Mouse (Mus musculus) erythroblast, adult 5-6 weeks (primary cell): Measurements from ENCODE around the gene Gm13697. TPM values are rescaled to one million over a fixed set of nuclear protein-coding genes. Genes with fewer than 3 reads are reported as not detected.

Experiments used
- ATAC-seq: replicated peaks from 2 replicates; pipeline ENCODE4 v1.8.0; 2016; ENCODE audit warnings: moderate number of reproducible peaks, mild to moderate bottlenecking, moderate TSS enrichment, inconsistent platforms; ENCODE audit not compliant: poor library complexity, low FRiP score, severe bottlenecking
- total RNA-seq, 2 experiments: library from RNA; stranded (forward) in 1 of 2; stranded (reverse) in 1 of 2; fragments of 150-400 nt in 1 of 2; fragments of 200-764, 138-1000 nt in 1 of 2; gene quantifications; 2 replicates each; pipeline versions ENCODE4 v1.2.3 to v1.2.4; 2015 to 2017; ENCODE audit warnings: low replicate concordance in 2 of 2

Gm13697 gene
- total RNA-seq, 2 experiments from 2014 or later: not detected

DNA sequence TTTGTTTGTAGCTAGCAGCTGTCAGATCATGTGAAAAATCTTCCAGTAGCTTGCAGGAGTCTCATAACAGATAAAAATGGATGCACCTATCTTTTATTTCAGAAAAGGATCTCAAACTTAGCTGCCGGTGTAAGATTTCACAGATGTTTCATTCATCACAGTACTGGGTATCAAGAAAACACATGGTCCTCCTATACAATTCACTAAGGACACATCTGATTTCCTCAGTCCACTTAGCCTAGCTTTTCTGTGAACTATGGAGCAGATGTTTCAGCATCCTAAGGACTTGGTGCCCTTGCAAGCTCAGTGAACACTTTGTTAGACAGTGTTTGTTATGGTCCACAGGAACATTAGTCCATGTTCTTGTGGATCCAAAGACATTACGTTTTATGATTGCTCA, 38.8 kb downstream of the Gm13697 start:
- no peak for ATAC-seq

DNA sequence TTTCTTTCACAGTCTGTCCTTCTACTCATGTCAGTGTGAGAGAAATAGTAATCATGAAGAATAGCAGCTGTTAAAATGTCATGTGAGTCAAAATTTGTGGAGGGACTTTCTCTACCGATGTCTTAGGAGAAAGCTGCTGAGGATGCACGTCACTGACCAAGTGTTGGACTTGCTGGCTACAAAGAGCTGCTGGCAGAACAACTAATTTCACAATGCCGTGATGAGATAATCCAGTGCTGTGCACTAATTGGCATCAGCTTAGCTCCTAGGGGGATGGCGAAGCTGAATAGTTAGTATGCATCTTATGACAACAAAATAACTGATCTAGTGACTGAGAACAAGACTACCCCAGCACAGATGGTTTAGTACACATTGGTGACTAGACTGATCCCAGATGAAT, 40.7 kb downstream of the Gm13697 start:
- ATAC-seq: no peak

DNA sequence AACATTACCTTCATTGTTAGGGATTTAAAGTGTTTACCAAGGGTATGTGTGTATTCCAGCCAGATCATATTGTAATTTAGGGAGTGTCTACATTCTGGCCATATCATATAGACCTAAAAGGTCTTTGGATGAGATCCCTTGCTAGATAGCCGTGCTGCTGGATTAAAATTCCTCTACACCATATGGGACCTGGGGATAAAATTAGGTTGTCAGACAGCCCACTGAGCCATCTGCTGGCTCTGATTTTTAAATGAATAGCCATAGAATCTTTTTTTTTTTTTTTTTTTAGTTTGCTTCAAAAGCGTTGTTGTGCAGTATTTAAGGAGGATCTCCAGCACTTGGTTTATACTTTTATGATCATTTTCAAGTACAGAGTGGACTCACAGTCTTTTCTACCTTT, 48.0 kb downstream of the Gm13697 start:
- ATAC-seq: no peak

DNA sequence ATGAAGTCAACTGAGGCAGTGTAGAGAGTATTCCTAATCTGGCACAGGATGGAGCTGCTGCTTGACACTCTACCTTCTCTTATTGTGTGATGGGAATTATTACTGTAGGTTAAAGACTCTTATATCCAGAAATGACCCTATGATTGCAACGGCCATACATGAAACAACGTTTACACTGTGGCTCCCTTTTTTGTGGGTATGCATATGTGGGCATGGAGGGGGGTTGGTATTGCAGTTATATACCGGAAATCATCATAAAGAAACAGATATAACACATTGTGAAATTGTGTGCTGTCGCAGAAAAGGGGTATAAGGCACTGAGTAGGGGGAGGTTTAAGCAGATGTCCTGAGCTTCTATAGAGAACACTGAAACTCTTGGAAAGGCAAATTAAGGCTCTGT, 51.5 kb downstream of the Gm13697 start:
- no peak for ATAC-seq

Other genes starting within 250 kb of the Gm13697 start
- not detected in 2 replicates for gene Fam171b, start 172.1 kb upstream of the Gm13697 start, total RNA-seq (2015; ENCODE audit: low replicate concordance)
- not detected in 2 replicates for gene Fam171b, start 172.1 kb upstream of the Gm13697 start, total RNA-seq (2017; ENCODE audit: low replicate concordance)
- not detected in 2 replicates for gene Zswim2, start 43.5 kb upstream of the Gm13697 start, total RNA-seq (2015; ENCODE audit: low replicate concordance)
- gene Zswim2, start 43.5 kb upstream of the Gm13697 start, total RNA-seq (2017; ENCODE audit: low replicate concordance): not detected in 2 replicates
- gene Gm13698, start 29.1 kb upstream of the Gm13697 start, total RNA-seq (2015; ENCODE audit: low replicate concordance): not detected in 2 replicates
- 0.42 TPM in 1 of 2 replicates, not detected in the other for gene Gm13698, start 29.1 kb upstream of the Gm13697 start, total RNA-seq (2017; ENCODE audit: low replicate concordance)
- not detected in 2 replicates for gene Gm13693, start 23.2 kb upstream of the Gm13697 start, total RNA-seq (2015; ENCODE audit: low replicate concordance)
- 0.42 TPM in 1 of 2 replicates, not detected in the other for gene Gm13693, start 23.2 kb upstream of the Gm13697 start, total RNA-seq (2017; ENCODE audit: low replicate concordance)
- not detected in 2 replicates for gene Gm13695, start 17.4 kb upstream of the Gm13697 start, total RNA-seq (2015; ENCODE audit: low replicate concordance)
- gene Gm13695, start 17.4 kb upstream of the Gm13697 start, total RNA-seq (2017; ENCODE audit: low replicate concordance): 0.42 TPM in 1 of 2 replicates, not detected in the other
- gene Gm13696, start 11.6 kb upstream of the Gm13697 start, total RNA-seq (2015; ENCODE audit: low replicate concordance): not detected in 2 replicates
- 0.42 TPM in 1 of 2 replicates, not detected in the other for gene Gm13696, start 11.6 kb upstream of the Gm13697 start, total RNA-seq (2017; ENCODE audit: low replicate concordance)
- gene Gm13694, start 5.8 kb upstream of the Gm13697 start, total RNA-seq (2015; ENCODE audit: low replicate concordance): not detected in 2 replicates
- 0.42 TPM in 1 of 2 replicates, not detected in the other for gene Gm13694, start 5.8 kb upstream of the Gm13697 start, total RNA-seq (2017; ENCODE audit: low replicate concordance)
- not detected in 2 replicates for gene Gm13691, start 5.8 kb downstream of the Gm13697 start, total RNA-seq (2015; ENCODE audit: low replicate concordance)
- gene Gm13691, start 5.8 kb downstream of the Gm13697 start, total RNA-seq (2017; ENCODE audit: low replicate concordance): 0.14 TPM in 1 of 2 replicates, not detected in the other